Mouse (Mus musculus): Measurements from ENCODE around the gene Cherp.

- no peak for TF ChIP-seq CTCF (IDR thresholded peaks at IDR 0.05)
- TF ChIP-seq POLR2A (IDR thresholded peaks at IDR 0.05; ENCODE audit: insufficient read depth, low read depth, low read length): no peak
Measured at GRCm38 (mm10) chr8:72464211-72464610, 10.8 kb downstream of the Cherp start.

Measured in heart, adult 2 months (tissue).